Mouse (Mus musculus) heart, adult 18-20 months (tissue): ENCODE measurements around the gene Metap2. TPM values are rescaled to one million over a fixed set of nuclear protein-coding genes. Genes with fewer than 3 reads are reported as not detected.
A peak's percentile ranks its signal among the peaks of the same experiment; 100 is the strongest.

ENCODE experiments used
- DNase-seq, 2 experiments: peaks; one replicate each; pipeline ENCODE4 v3.0.0; 2021 to 2022; ENCODE audit warnings: mixed read lengths in 1 of 2
- total RNA-seq, 2 experiments: library from RNA; stranded (reverse); gene quantifications; 2 replicates each; pipeline ENCODE4 v1.2.3; 2021

The Metap2 gene
- total RNA-seq, 2 experiments from 2014 or later = 112 to 116 TPM

- DNase-seq = no peak
These were observed 14.4 kb upstream of the Metap2 start for GRCm38 (mm10) chr10:93911326-93911725.

GRCm38 (mm10) chr10:93909811-93910446 lies 13.0 kb upstream of the Metap2 start:
- DNase-seq = no peak

GRCm38 (mm10) chr10:93909015-93909414 lies 12.1 kb upstream of the Metap2 start:
- no peak for DNase-seq

- no peak for DNase-seq
These were observed 11.6 kb upstream of the Metap2 start for GRCm38 (mm10) chr10:93908540-93908939.

- DNase-seq = no peak
These were observed 10.5 kb upstream of the Metap2 start for GRCm38 (mm10) chr10:93907376-93907775.

- no peak for DNase-seq
These were observed 3.0 kb upstream of the Metap2 start for GRCm38 (mm10) chr10:93899907-93900306.

GRCm38 (mm10) chr10:93899303-93899702 lies 2.4 kb upstream of the Metap2 start:
- DNase-seq = no peak

GRCm38 (mm10) chr10:93892551-93892950 lies 4.3 kb downstream of the Metap2 start:
- no peak for DNase-seq

- no peak for DNase-seq
These were observed 5.9 kb downstream of the Metap2 start for GRCm38 (mm10) chr10:93891031-93891430.

- DNase-seq = no peak
These were observed 6.3 kb downstream of the Metap2 start for GRCm38 (mm10) chr10:93890565-93890964.

GRCm38 (mm10) chr10:93889976-93890375 lies 6.9 kb downstream of the Metap2 start:
- DNase-seq = no peak

- peak; percentile 92 for DNase-seq
These were observed 7.3 kb downstream of the Metap2 start for GRCm38 (mm10) chr10:93889579-93889950.

- DNase-seq = no peak
These were observed 7.8 kb downstream of the Metap2 start for GRCm38 (mm10) chr10:93888935-93889578.

- DNase-seq = no peak
These were observed 8.3 kb downstream of the Metap2 start for GRCm38 (mm10) chr10:93888590-93888934.

- DNase-seq = no peak
These were observed 10.9 kb downstream of the Metap2 start for GRCm38 (mm10) chr10:93885839-93886477.

GRCm38 (mm10) chr10:93882738-93883364 lies 14.0 kb downstream of the Metap2 start:
- DNase-seq = no peak

- DNase-seq = no peak
These were observed 15.0 kb downstream of the Metap2 start for GRCm38 (mm10) chr10:93881918-93882317.

- no peak for DNase-seq
These were observed 18.2 kb downstream of the Metap2 start for GRCm38 (mm10) chr10:93878732-93879131.

GRCm38 (mm10) chr10:93876772-93877171 lies 20.1 kb downstream of the Metap2 start:
- no peak for DNase-seq

GRCm38 (mm10) chr10:93868886-93869285 lies 28.0 kb downstream of the Metap2 start:
- DNase-seq = no peak

GRCm38 (mm10) chr10:93868401-93868800 lies 28.5 kb downstream of the Metap2 start:
- no peak for DNase-seq

- no peak for DNase-seq
These were observed 40.8 kb downstream of the Metap2 start for GRCm38 (mm10) chr10:93856095-93856494.

GRCm38 (mm10) chr10:93855126-93855525 lies 41.8 kb downstream of the Metap2 start:
- no peak for DNase-seq
